Mouse (Mus musculus) CH12.LX (cell line): ENCODE measurements at regions not wholly inside any gene's neighbourhood (a gene's known extent, or its start where the extent isn't known, plus 50 kb on each side); places are given as distances from the start of the nearest gene placed in this dataset.

Experiments
- DNase-seq: peaks from one replicate; pipeline ENCODE4 v3.0.0-alpha.2; 2013; ENCODE audit errors: extremely low read depth
- H3K27ac ChIP-seq: 2 replicates; pipeline ENCODE4 v1.5.1; 2012; ENCODE audit warnings: low read depth, mild to moderate bottlenecking, control low read depth, moderate library complexity; ENCODE audit not compliant: insufficient read depth
- H3K27me3 ChIP-seq: replicated peaks from 2 replicates; pipeline ENCODE3; 2012; ENCODE audit warnings: inconsistent platforms
- H3K36me3 ChIP-seq, 2 experiments: replicated peaks in 1 of 2; 2 replicates each; pipeline versions ENCODE3 to v1.6.1; 2012; ENCODE audit warnings: inconsistent platforms in 1 of 2, low read length in 1 of 2, mild to moderate bottlenecking in 1 of 2, mixed read lengths in 1 of 2, moderate library complexity in 1 of 2; ENCODE audit not compliant: control insufficient read depth in 1 of 2, insufficient read depth in 1 of 2
- H3K4me1 ChIP-seq, 2 experiments: 2 replicates each; pipeline ENCODE4 v1.6.1; 2012; ENCODE audit warnings: inconsistent platforms in 1 of 2, moderate library complexity in 1 of 2; ENCODE audit not compliant: insufficient read depth in 2 of 2, control insufficient read depth in 1 of 2
- H3K4me2 ChIP-seq: 2 replicates; pipeline ENCODE4 v1.6.1; 2012; ENCODE audit warnings: low read depth, mild to moderate bottlenecking, control low read depth; ENCODE audit not compliant: poor library complexity, insufficient read depth, severe bottlenecking
- H3K4me3 ChIP-seq, 3 experiments: fragments of 150-350 bp in 1 of 3; sonication (generic) in 1 of 3; replicated peaks in 1 of 3; 2 replicates each; pipeline versions ENCODE3 to v1.5.1; 2011 to 2012; ENCODE audit warnings: low read depth in 2 of 3, low read length in 2 of 3, mild to moderate bottlenecking in 2 of 3, moderate library complexity in 2 of 3, control low read depth in 1 of 3, improper control_type of control experiment in 1 of 3, inconsistent platforms in 1 of 3, mixed read lengths in 1 of 3; ENCODE audit not compliant: poor library complexity in 1 of 3
- H3K79me2 ChIP-seq: replicated peaks from 2 replicates; pipeline ENCODE4 v1.6.1; 2012; ENCODE audit warnings: mild to moderate bottlenecking, moderate library complexity; ENCODE audit not compliant: control insufficient read depth, poor library complexity, insufficient read depth, severe bottlenecking; ENCODE audit errors: extremely low read depth
- H3K9ac ChIP-seq: 2 replicates; pipeline ENCODE4 v1.6.1; 2012; ENCODE audit warnings: low read depth, mild to moderate bottlenecking, control low read depth, moderate library complexity; ENCODE audit not compliant: insufficient read depth
- H3K9me3 ChIP-seq: replicated peaks from 2 replicates; pipeline ENCODE3; 2012; ENCODE audit warnings: low read length, inconsistent platforms, mixed read lengths
- CHD2 ChIP-seq: IDR thresholded peaks from 2 replicates; pipeline ENCODE4 v1.6.1; 2011; ENCODE audit warnings: low read length, improper control_type of control experiment
- EP300 ChIP-seq: IDR thresholded peaks from 2 replicates; pipeline ENCODE4 v1.6.1; 2011; ENCODE audit warnings: low read length, improper control_type of control experiment
- GABPA ChIP-seq: IDR thresholded peaks from 2 replicates; pipeline ENCODE4 v1.6.1; 2012; ENCODE audit warnings: low read depth, low read length, improper control_type of control experiment, inconsistent platforms; ENCODE audit not compliant: insufficient replicate concordance
- IRF4 ChIP-seq: IDR thresholded peaks from 2 replicates; pipeline ENCODE4 v1.6.1; 2014; ENCODE audit warnings: low read depth, mild to moderate bottlenecking, inconsistent platforms, low read length, improper control_type of control experiment
- JUND ChIP-seq: conservative IDR thresholded peaks from 2 replicates; pipeline ENCODE4 v1.6.1; 2011; ENCODE audit warnings: low read depth, low read length, improper control_type of control experiment
- KAT2A ChIP-seq: IDR thresholded peaks from 2 replicates; pipeline ENCODE4 v1.6.1; 2012; ENCODE audit warnings: low read length, improper control_type of control experiment, inconsistent platforms; ENCODE audit not compliant: insufficient replicate concordance
- MAX ChIP-seq: IDR thresholded peaks from 2 replicates; pipeline ENCODE4 v1.6.1; 2011; ENCODE audit warnings: low read length, improper control_type of control experiment
- MAZ ChIP-seq: IDR thresholded peaks from 2 replicates; pipeline ENCODE4 v1.6.1; 2012; ENCODE audit warnings: low read depth, mild to moderate bottlenecking, inconsistent platforms, low read length, improper control_type of control experiment, moderate library complexity
- MEF2A ChIP-seq: IDR thresholded peaks from 2 replicates; pipeline ENCODE4 v1.6.1; 2014; ENCODE audit warnings: low read depth, mild to moderate bottlenecking, inconsistent platforms, low read length, improper control_type of control experiment, borderline replicate concordance
- MXI1 ChIP-seq: IDR thresholded peaks from 2 replicates; pipeline ENCODE4 v1.6.1; 2011; ENCODE audit warnings: mild to moderate bottlenecking, low read depth, low read length, improper control_type of control experiment
- MYC ChIP-seq: IDR thresholded peaks from 2 replicates; pipeline ENCODE4 v1.6.1; 2011; ENCODE audit warnings: low read depth, mild to moderate bottlenecking, improper control_type of control experiment, low read length
- PAX5 ChIP-seq: IDR thresholded peaks from 2 replicates; pipeline ENCODE4 v1.6.1; 2012; ENCODE audit warnings: low read length, inconsistent platforms, mixed read lengths
- POLR2A ChIP-seq: IDR thresholded peaks from 2 replicates; pipeline ENCODE4 v1.6.1; 2011; ENCODE audit warnings: low read depth, mild to moderate bottlenecking, improper control_type of control experiment, low read length
- RAD21 ChIP-seq: IDR thresholded peaks from 2 replicates; pipeline ENCODE4 v1.6.1; 2011; ENCODE audit warnings: low read depth, mild to moderate bottlenecking, low read length, improper control_type of control experiment, moderate library complexity
- SIN3A ChIP-seq: IDR thresholded peaks from 2 replicates; pipeline ENCODE4 v1.6.1; 2012; ENCODE audit warnings: low read length, improper control_type of control experiment, inconsistent platforms
- TBP ChIP-seq: conservative IDR thresholded peaks from 2 replicates; pipeline ENCODE4 v1.6.1; 2011; ENCODE audit warnings: low read depth, low read length, improper control_type of control experiment
- UBTF ChIP-seq: IDR thresholded peaks from 2 replicates; pipeline ENCODE4 v1.6.1; 2012; ENCODE audit warnings: low read depth, mild to moderate bottlenecking, inconsistent platforms, low read length, improper control_type of control experiment, moderate library complexity
- USF1 ChIP-seq: IDR thresholded peaks from 2 replicates; pipeline ENCODE4 v1.6.1; 2014; ENCODE audit warnings: low read depth, mild to moderate bottlenecking, inconsistent platforms, low read length, improper control_type of control experiment
- ZC3H11A ChIP-seq: IDR thresholded peaks from 2 replicates; pipeline ENCODE4 v1.6.1; 2012; ENCODE audit warnings: low read depth, mild to moderate bottlenecking, inconsistent platforms, low read length, improper control_type of control experiment
- ZMIZ1 ChIP-seq: IDR thresholded peaks from 2 replicates; pipeline ENCODE4 v1.6.1; 2012; ENCODE audit warnings: low read depth, mild to moderate bottlenecking, inconsistent platforms, low read length, improper control_type of control experiment
- ZNF384 ChIP-seq: IDR thresholded peaks from 2 replicates; pipeline ENCODE4 v1.6.1; 2012; ENCODE audit warnings: low read depth, low read length, improper control_type of control experiment, inconsistent platforms
- dilution Hi-C: fragments of 300-500 bp; cut with MboI; formaldehyde crosslinking; loops from 2 replicates; pipeline ENCODE4 v1.14.3; 2020; ENCODE audit warnings: low sequenced_read_pairs; ENCODE audit not compliant: extremely low pct_unique_long_range_greater_than_20kb, extremely low pct_ligation_motif_present
- in situ Hi-C: fragments of 300-500 bp; cut with MboI; formaldehyde crosslinking; loops from 3 replicates; pipeline ENCODE4 v1.14.3; 2019; ENCODE audit warnings: low sequenced_read_pairs, low pct_ligation_motif_present, low pct_unique_long_range_greater_than_20kb, mixed read lengths

DNA sequence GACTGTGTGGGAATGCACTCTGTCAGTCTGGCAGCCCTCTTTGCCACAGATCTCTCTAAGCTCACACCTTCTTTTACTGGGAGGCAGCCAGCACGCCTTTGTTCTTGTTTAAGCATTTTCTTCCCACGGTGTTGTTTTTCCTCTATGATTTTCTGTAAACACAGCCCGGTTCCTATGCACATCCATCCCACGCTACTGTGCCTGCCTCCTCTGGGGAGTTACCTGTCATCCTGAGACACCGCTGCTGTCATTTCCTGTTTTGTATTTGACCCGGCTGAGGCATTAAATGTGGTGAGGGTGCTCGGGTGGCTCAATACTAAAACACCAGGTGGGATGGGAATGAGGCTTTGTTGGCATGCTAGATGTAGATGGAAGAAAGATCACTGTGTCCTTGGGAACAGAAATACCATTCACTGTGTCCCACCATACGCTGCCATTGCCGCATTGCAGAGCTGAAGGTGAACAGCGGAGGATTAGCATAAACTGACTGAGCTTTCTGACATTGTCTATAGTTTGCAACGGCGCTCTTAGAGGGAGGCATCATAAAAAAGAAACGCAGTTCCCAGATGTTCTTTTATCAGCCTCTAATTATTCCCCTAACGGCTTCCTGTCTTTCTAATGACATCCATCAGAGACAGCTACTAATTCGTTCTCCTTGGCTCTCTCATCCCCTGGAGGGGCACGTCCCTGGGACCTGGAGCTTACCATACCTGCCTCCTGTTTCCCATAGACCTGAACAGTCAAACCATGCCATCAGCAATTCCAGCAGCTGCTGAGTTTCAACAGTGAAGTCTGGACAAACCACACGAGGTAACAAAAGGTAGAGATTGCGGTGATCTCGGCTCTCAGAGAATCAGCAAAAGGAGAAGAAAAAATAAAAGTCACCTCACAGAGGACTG lies 201.8 kb upstream of the Nsun2 start:
- no peak for TF ChIP-seq EP300
- TF ChIP-seq MYC: no peak
- TF ChIP-seq TBP: no peak
- no peak for TF ChIP-seq ZMIZ1
- no peak for TF ChIP-seq MAZ
- TF ChIP-seq SIN3A: no peak
- TF ChIP-seq USF1: no peak
- H3K36me3 ChIP-seq: no peaks in the 10 kb centered on the region
- no peak overlapping the region for H3K9ac ChIP-seq
- DNase-seq: no peak
- dilution Hi-C loops (no loop called here), in situ Hi-C loops (no loop called here)
- H3K4me1 ChIP-seq: no peaks in the 10 kb centered on the region
- H3K4me2 ChIP-seq: no peak overlapping the region
- no peaks in the 10 kb centered on the region for H3K27me3 ChIP-seq
- peaks cover 31% of the 10 kb centered on the region for H3K9me3 ChIP-seq
- H3K79me2 ChIP-seq: no peaks in the 10 kb centered on the region
- H3K4me3 ChIP-seq: no peak overlapping the region
- no peak overlapping the region for H3K27ac ChIP-seq

DNA sequence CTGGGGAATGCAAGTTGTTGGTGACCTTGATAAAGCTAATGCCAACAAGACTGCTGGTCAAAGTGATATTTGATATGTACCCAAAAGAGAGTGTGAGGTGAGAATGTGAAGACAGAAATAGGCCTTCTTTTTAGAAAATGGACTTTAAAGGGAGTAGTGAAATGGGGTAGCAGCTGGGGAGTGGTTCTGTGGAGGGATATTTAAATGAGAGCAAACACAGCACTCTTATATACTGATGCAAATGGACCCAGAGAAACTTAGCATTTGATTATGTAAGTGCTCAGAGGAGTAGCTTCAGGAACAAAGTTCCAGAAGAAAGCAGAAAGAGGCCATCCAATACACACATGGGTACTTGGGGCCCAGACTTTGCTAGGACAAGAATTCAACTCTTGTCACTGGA lies 189.7 kb upstream of the Nsun2 start:
- dilution Hi-C loops: no loop called here
- H3K27me3 ChIP-seq: peaks cover 2% of the 10 kb centered on the region
- no peak overlapping the region for H3K27ac ChIP-seq
- H3K4me2 ChIP-seq: no peak overlapping the region
- H3K4me3 ChIP-seq: no peak overlapping the region
- no peaks in the 10 kb centered on the region for H3K4me1 ChIP-seq
- DNase-seq: no peak
- no peaks in the 10 kb centered on the region for H3K36me3 ChIP-seq
- in situ Hi-C loops: no loop called here
- H3K79me2 ChIP-seq: no peaks in the 10 kb centered on the region
- no peak for TF ChIP-seq PAX5
- no peak for TF ChIP-seq ZC3H11A
- TF ChIP-seq JUND: no peak
- TF ChIP-seq KAT2A: no peak
- no peak for TF ChIP-seq ZNF384
- TF ChIP-seq MEF2A: no peak
- no peak for TF ChIP-seq RAD21
- TF ChIP-seq MYC: no peak
- no peak for TF ChIP-seq GABPA
- no peak for TF ChIP-seq IRF4
- TF ChIP-seq MXI1: no peak
- no peak for TF ChIP-seq UBTF
- TF ChIP-seq POLR2A: no peak
- no peak for TF ChIP-seq CHD2
- no peak for TF ChIP-seq MAX
- no peak for TF ChIP-seq MAZ
- H3K9me3 ChIP-seq: peaks cover 13% of the 10 kb centered on the region
- no peak overlapping the region for H3K9ac ChIP-seq
